Mouse (Mus musculus) ES-E14 (cell line): ENCODE results near the gene Aebp1. TPM values are rescaled to one million over a fixed set of nuclear protein-coding genes. Genes with fewer than 3 reads are reported as not detected.
A peak's percentile ranks its signal among the peaks of the same experiment; 100 is the strongest.

Experiments used
- DNase-seq: peaks from one replicate; pipeline ENCODE4 v3.0.0-alpha.2; 2013; ENCODE audit warnings: low read depth, low spot score
- H3K27ac ChIP-seq: 2 replicates; pipeline ENCODE4 v1.5.1; 2012; ENCODE audit warnings: low read depth, mild to moderate bottlenecking, low read length, moderate library complexity, mixed read lengths; ENCODE audit not compliant: poor library complexity, insufficient read depth, severe bottlenecking
- H3K36me3 ChIP-seq: 2 replicates; pipeline ENCODE4 v1.6.1; 2012; ENCODE audit warnings: mild to moderate bottlenecking, low read length, moderate library complexity, mixed read lengths; ENCODE audit not compliant: control insufficient read depth, poor library complexity, insufficient read depth, severe bottlenecking
- H3K4me1 ChIP-seq, 2 experiments: fragments of 150-350 bp in 1 of 2; sonication (generic) in 1 of 2; 2 replicates each; pipeline ENCODE4 v1.6.1; 2012; ENCODE audit warnings: low read length in 2 of 2, mild to moderate bottlenecking in 1 of 2, mixed read lengths in 1 of 2; ENCODE audit not compliant: control insufficient read depth in 2 of 2, insufficient read depth in 2 of 2, poor library complexity in 1 of 2
- H3K4me3 ChIP-seq, 2 experiments: fragments of 150-350 bp in 1 of 2; sonication (generic) in 1 of 2; 2 replicates each; pipeline ENCODE4 v1.5.1; 2012; ENCODE audit warnings: low read length in 2 of 2, low read depth in 1 of 2, mild to moderate bottlenecking in 1 of 2, mixed read lengths in 1 of 2; ENCODE audit not compliant: insufficient read depth in 1 of 2, poor library complexity in 1 of 2, severe bottlenecking in 1 of 2
- H3K9ac ChIP-seq: 2 replicates; pipeline ENCODE4 v1.6.1; 2012; ENCODE audit warnings: low read depth, mild to moderate bottlenecking, low read length, mixed read lengths; ENCODE audit not compliant: poor library complexity, insufficient read depth, severe bottlenecking
- H3K9me3 ChIP-seq: fragments of 150-350 bp; sonication (generic); 2 replicates; pipeline ENCODE4 v1.6.1; 2012; ENCODE audit warnings: low read depth, mild to moderate bottlenecking, low read length; ENCODE audit not compliant: control insufficient read depth, insufficient read depth
- CHD2 ChIP-seq: IDR thresholded peaks from 2 replicates; pipeline ENCODE4 v1.6.1; 2014; ENCODE audit warnings: mild to moderate bottlenecking, low read depth, low read length, inconsistent platforms
- HCFC1 ChIP-seq: IDR thresholded peaks from 2 replicates; pipeline ENCODE4 v1.6.1; 2012; ENCODE audit warnings: low read length, inconsistent platforms, borderline replicate concordance; ENCODE audit not compliant: insufficient read depth
- MAFK ChIP-seq: IDR thresholded peaks from 2 replicates; pipeline ENCODE4 v1.6.1; 2014; ENCODE audit warnings: mild to moderate bottlenecking, low read depth, low read length, inconsistent platforms; ENCODE audit not compliant: insufficient read depth
- ZC3H11A ChIP-seq: IDR thresholded peaks from 2 replicates; pipeline ENCODE4 v1.6.1; 2012; ENCODE audit warnings: low read depth, mild to moderate bottlenecking, inconsistent platforms, low read length, borderline replicate concordance
- ZNF384 ChIP-seq: IDR thresholded peaks from 2 replicates; pipeline ENCODE4 v1.6.1; 2012; ENCODE audit warnings: low read depth, low read length, inconsistent platforms
- in situ Hi-C, 2 experiments: fragments of 600-800 bp; cut with MboI; formaldehyde crosslinking; loops; one replicate each; pipeline ENCODE4 v1.15.1; 2025; ENCODE audit warnings: low sequenced_read_pairs in 2 of 2, inconsistent platforms in 1 of 2; ENCODE audit not compliant: unreplicated experiment in 2 of 2
- total RNA-seq: library from RNA; depleted of rRNA; stranded (reverse); fragments of 300-350 nt; gene quantifications from 2 replicates; pipeline ENCODE4 v1.2.3, GENCODE M21; 2012

The Aebp1 gene
- total RNA-seq, 1 experiment, result 14.5 TPM

- Histone ChIP-seq H3K9ac (peak within 1 kb of the TSS; percentile 10), H3K4me3 (peak within 1 kb of the TSS; percentile 32 to 55), H3K9me3 (no peaks in the 10 kb centered on the region), H3K27ac (no peak within 1 kb of the TSS), H3K36me3 (no peaks in the 10 kb centered on the region), H3K4me1 (peaks cover 3 to 40% of the 10 kb centered on the region in 2 experiments; a peak in 3 of 4 replicates)
- no peak for DNase-seq
- TF ChIP-seq HCFC1 (no peak), MAFK (no peak), ZC3H11A (no peak), CHD2 (no peak), ZNF384 (no peak)
- in situ Hi-C loops, result no loop called here
These were observed 36.8 kb downstream of the Aebp1 start, which contains the start of gene Myl7 for GRCm38 (mm10) chr11:5898531-5898930. TSS of gene Myl7 (minus strand) at chr11:5898782.

- H3K9me3 ChIP-seq, result no peaks in the 10 kb centered on the region
- H3K27ac ChIP-seq, result no peak overlapping the region
- H3K4me1 ChIP-seq, result peaks cover 3 to 40% of the 10 kb centered on the region in 2 experiments; a peak in 3 of 4 replicates
- H3K4me3 ChIP-seq, result no peak overlapping the region
- TF ChIP-seq MAFK, result no peak
- no peak for TF ChIP-seq ZC3H11A
- no peak for TF ChIP-seq CHD2
- TF ChIP-seq HCFC1, result no peak
- no peak for TF ChIP-seq ZNF384
- H3K9ac ChIP-seq, result no peak overlapping the region
- H3K36me3 ChIP-seq, result no peaks in the 10 kb centered on the region
- DNase-seq, result no peak
- in situ Hi-C loops, result no loop called here
These were observed 37.5 kb downstream of the Aebp1 start for GRCm38 (mm10) chr11:5899286-5899685.

DNA sequence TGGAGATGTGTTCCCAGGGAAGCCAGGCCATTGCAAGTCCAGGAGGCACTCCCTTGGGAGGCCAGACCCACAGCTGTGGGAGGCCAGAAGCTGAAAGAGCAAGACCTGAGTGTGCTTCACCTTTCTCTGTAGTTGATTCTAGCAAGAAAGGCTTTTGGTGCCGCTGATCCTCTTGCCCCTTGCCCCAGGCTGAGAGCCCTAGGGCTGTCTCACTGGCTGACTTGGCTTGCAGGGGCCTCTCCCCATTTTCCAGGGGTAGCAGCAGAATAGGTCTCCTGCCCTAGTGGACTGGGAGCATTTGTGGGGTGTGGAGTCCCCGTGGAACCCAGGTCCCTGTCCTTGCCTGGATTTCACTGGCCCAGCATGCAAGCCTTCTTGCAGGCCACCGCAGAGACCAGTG is 39.6 kb downstream of the Aebp1 start:
- peaks cover 5 to 40% of the 10 kb centered on the region in 2 experiments; a peak in 3 of 4 replicates for H3K4me1 ChIP-seq

DNA sequence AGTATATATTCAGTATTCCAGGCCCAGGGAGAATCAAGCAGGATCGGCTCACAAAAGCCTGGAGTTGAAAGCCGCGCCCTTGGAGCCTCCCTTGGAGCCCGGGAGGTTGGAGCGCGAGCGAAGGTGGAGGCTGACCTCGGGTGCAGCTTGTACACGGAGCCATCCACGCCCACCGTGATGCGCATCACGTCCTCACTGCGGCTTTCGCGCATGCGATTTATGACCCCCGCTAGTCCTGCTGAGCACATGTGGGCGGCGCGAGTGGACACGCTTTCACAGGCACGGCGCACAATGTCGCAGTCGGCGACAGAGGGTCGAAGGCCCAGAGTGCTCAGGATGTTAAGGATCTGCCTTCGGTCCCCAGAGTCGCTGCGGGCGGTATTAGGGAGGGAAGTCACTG is 40.2 kb downstream of the Aebp1 start:
- Histone ChIP-seq H3K27ac (no peak overlapping the region), H3K36me3 (no peaks in the 10 kb centered on the region), H3K9me3 (no peaks in the 10 kb centered on the region), H3K4me3 (peak overlapping the region; percentile 11 to 41; a peak in 3 of 4 replicates), H3K4me1 (peaks cover 5 to 36% of the 10 kb centered on the region in 2 experiments; a peak in 3 of 4 replicates), H3K9ac (no peak overlapping the region)
- TF ChIP-seq HCFC1, result no peak
- TF ChIP-seq ZNF384, result no peak
- no peak for TF ChIP-seq ZC3H11A
- TF ChIP-seq CHD2, result no peak
- TF ChIP-seq MAFK, result no peak
- in situ Hi-C loops, result no loop called here
- DNase-seq, result no peak

More for the DNA sequence above, 39.6 kb downstream of the Aebp1 start:
- in situ Hi-C loops, result no loop called here
- peak overlapping the region; percentile 11 to 41; a peak in 2 of 4 replicates for H3K4me3 ChIP-seq
- H3K36me3 ChIP-seq, result no peaks in the 10 kb centered on the region
- TF ChIP-seq CHD2, result no peak
- TF ChIP-seq MAFK, result no peak
- TF ChIP-seq ZNF384, result no peak
- TF ChIP-seq ZC3H11A, result no peak
- no peak for TF ChIP-seq HCFC1
- H3K27ac ChIP-seq, result no peak overlapping the region
- H3K9ac ChIP-seq, result no peak overlapping the region
- no peaks in the 10 kb centered on the region for H3K9me3 ChIP-seq
- no peak for DNase-seq
